Mouse (Mus musculus) stomach, embryonic 14.5 days (tissue): Measurements from ENCODE around the gene Msantd1. TPM values are rescaled to one million over a fixed set of nuclear protein-coding genes. Genes with fewer than 3 reads are reported as not detected.

ENCODE experiments used
- ATAC-seq: fragments of 200-750 bp; cut with Nextera tagmentation; 2 replicates; pipeline ENCODE4 v1.8.0; 2017; ENCODE audit warnings: low read depth, moderate TSS enrichment; ENCODE audit not compliant: insufficient number of reproducible peaks, insufficient read depth, low FRiP score
- H3K27ac ChIP-seq: fragments of 300-500 bp; sonication (generic); 2 replicates; pipeline ENCODE4 v1.5.1; 2014; ENCODE audit warnings: mild to moderate bottlenecking, low read length, moderate library complexity, mixed read lengths
- H3K27me3 ChIP-seq: fragments of 300-500 bp; sonication (generic); 2 replicates; pipeline ENCODE4 v1.6.1; 2014; ENCODE audit warnings: low read length, control low read depth, mixed read lengths; ENCODE audit not compliant: control insufficient read depth, insufficient read depth
- H3K36me3 ChIP-seq: fragments of 300-500 bp; sonication (generic); 2 replicates; pipeline ENCODE4 v1.6.1; 2014; ENCODE audit warnings: mild to moderate bottlenecking, control low read depth, low read length, moderate library complexity, mixed read lengths; ENCODE audit not compliant: control insufficient read depth, insufficient read depth
- H3K4me1 ChIP-seq: fragments of 300-500 bp; sonication (generic); 2 replicates; pipeline ENCODE4 v1.6.1; 2014; ENCODE audit warnings: low read length, control low read depth, mixed read lengths; ENCODE audit not compliant: control insufficient read depth, insufficient read depth
- H3K4me2 ChIP-seq: fragments of 300-500 bp; sonication (generic); replicated peaks from 2 replicates; pipeline ENCODE4 v1.6.1; 2014; ENCODE audit warnings: low read depth, low read length, control low read depth
- H3K4me3 ChIP-seq: fragments of 300-500 bp; sonication (generic); 2 replicates; pipeline ENCODE4 v1.5.1; 2014; ENCODE audit warnings: low read depth, low read length, control low read depth
- H3K9ac ChIP-seq: fragments of 300-500 bp; sonication (generic); replicated peaks from 2 replicates; pipeline ENCODE4 v1.6.1; 2014; ENCODE audit warnings: low read depth, mild to moderate bottlenecking, control low read depth, low read length, moderate library complexity, mixed read lengths
- H3K9me3 ChIP-seq: fragments of 300-500 bp; sonication (generic); 2 replicates; pipeline ENCODE4 v1.6.1; 2016; ENCODE audit warnings: low read depth, low read length, control low read depth; ENCODE audit not compliant: control insufficient read depth
- WGBS: fragments of 180-500 bp; shearing (Covaris S2); extraction: QIAGEN DNeasy Blood & Tissue Kit; methylation state at CpG from one replicate; pipeline ENCODE4 v1.1.7; 2014; 5-methylcytosine and 5-hydroxymethylcytosine counted together
- polyA plus RNA-seq: library from polyadenylated mRNA; unstranded; fragments of >200 nt; fragmentation: Nextera tagmentation; extraction: Ambion mirVana; gene quantifications from 2 replicates; pipeline ENCODE4 v1.2.1, GENCODE M21; 2014

Gene Msantd1
- polyA plus RNA-seq, 1 experiment from 2014 or later = 0.69 TPM

GRCm38 (mm10) chr5:34968386-34968785 lies 60.6 kb downstream of the Msantd1 start:
- H3K27me3 ChIP-seq = no peaks in the 10 kb centered on the region
- no peaks in the 10 kb centered on the region for H3K9me3 ChIP-seq
- 81% methylated on average over 5 of the region's 5 CpGs for WGBS
- no peak overlapping the region for H3K9ac ChIP-seq
- no peak for ATAC-seq
- H3K4me2 ChIP-seq = no peak overlapping the region
- H3K36me3 ChIP-seq = peaks cover 31% of the 10 kb centered on the region
- H3K27ac ChIP-seq = no peak overlapping the region
- no peak overlapping the region for H3K4me3 ChIP-seq
- H3K4me1 ChIP-seq = no peaks in the 10 kb centered on the region

GRCm38 (mm10) chr5:34972471-34972870 lies 64.7 kb downstream of the Msantd1 start:
- Histone ChIP-seq H3K27me3 (no peaks in the 10 kb centered on the region), H3K4me3 (no peak overlapping the region), H3K27ac (no peak overlapping the region), H3K4me1 (no peaks in the 10 kb centered on the region), H3K9ac (no peak overlapping the region), H3K4me2 (no peak overlapping the region), H3K9me3 (no peaks in the 10 kb centered on the region), H3K36me3 (peaks cover 21% of the 10 kb centered on the region)
- no peak for ATAC-seq
- WGBS = 84% methylated on average over 3 of the region's 3 CpGs

Other genes starting within 250 kb of the Msantd1 start
- gene Nop14, start 247.9 kb upstream of the Msantd1 start, polyA plus RNA-seq = 27.1 and 29.1 TPM in 2 replicates
- 1.9 and 2.8 TPM in 2 replicates for gene Grk4, start 247.6 kb upstream of the Msantd1 start, polyA plus RNA-seq
- 25.8 and 26.2 TPM in 2 replicates for gene Htt, start 146.3 kb upstream of the Msantd1 start, polyA plus RNA-seq
- gene Rgs12, start 41.4 kb downstream of the Msantd1 start, polyA plus RNA-seq = 34.2 and 37.4 TPM in 2 replicates
- 0.58 and 0.84 TPM in 2 replicates for gene Hgfac, start 133.5 kb downstream of the Msantd1 start, polyA plus RNA-seq
- 0.71 and 0.73 TPM in 2 replicates for gene Dok7, start 148.8 kb downstream of the Msantd1 start, polyA plus RNA-seq
- 187 and 192 TPM in 2 replicates for gene Lrpap1, start 197.8 kb downstream of the Msantd1 start, polyA plus RNA-seq